Mouse (Mus musculus): ENCODE measurements at regions not wholly inside any gene's neighbourhood (a gene's known extent, or its start where the extent isn't known, plus 50 kb on each side); places are given as distances from the start of the nearest gene placed in this dataset.

DNA sequence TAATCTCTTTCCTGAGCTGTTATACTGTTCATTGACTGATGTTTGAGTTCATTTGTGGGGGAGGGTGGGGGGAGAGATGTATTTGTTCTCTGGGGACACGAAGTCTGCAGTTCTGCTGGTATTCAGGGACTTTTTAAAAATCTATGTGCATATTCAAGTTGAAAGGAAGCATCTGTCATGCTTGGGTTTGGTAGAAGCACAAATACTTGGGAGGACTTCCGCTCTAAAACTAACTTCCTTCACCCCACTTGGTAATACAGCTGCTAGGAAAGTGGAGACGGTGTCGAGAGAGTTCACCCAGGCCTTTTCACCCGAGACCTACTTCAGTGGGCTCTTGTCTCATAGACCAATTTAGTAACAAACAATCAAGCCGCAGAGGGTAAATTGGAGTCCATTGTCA is 228.1 kb downstream of the Tmsb4x start:
- TF ChIP-seq CTCF (IDR thresholded peaks at IDR 0.05), result no peak
- no peak for TF ChIP-seq EP300 (IDR thresholded peaks at IDR 0.05)
- Histone ChIP-seq H3K27me3 (replicated peaks; ENCODE audit: insufficient read depth, low read length) (no peaks in the 10 kb centered on the region; the same call in 1 of the 2 replicates), H3K27ac (ENCODE audit: low read length) (no peak overlapping the region), H3K4me3 (ENCODE audit: low read depth, low read length) (no peak overlapping the region), H3K36me3 (ENCODE audit: insufficient read depth, low read length) (no peaks in the 10 kb centered on the region), H3K9me3 (ENCODE audit: low read length) (no peaks in the 10 kb centered on the region), H3K4me2 (replicated peaks; ENCODE audit: low read depth, low read length) (no peak overlapping the region), H3K9ac (replicated peaks; ENCODE audit: low read depth) (no peak overlapping the region), H3K4me1 (ENCODE audit: insufficient read depth, low read depth, low read length) (no peaks in the 10 kb centered on the region)
- ATAC-seq, result no peak
- 45% methylated on average over 6 of the region's 6 CpGs for WGBS
- DNase-seq (ENCODE audit: low spot score), result no peak

DNA sequence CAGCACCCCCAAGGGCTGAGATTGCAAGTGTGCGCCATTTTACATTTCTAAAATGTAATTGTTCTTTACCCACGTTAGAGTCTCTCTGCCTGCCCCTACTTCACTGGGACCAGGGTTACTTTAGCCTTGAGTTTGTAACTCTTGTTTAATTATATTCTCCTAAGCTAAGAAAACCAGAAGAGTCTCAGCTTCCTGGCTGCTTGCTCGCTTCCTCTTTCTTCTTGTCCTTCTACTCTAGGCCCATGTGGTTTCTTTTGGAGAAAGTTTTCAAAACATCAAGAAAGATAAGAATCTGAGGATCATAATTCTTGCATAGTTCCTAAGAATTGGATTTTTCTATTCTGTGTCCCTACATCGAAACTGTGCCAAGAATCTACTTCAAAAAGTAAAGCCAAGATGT is 228.6 kb downstream of the Tmsb4x start:
- no peak overlapping the region for H3K9ac ChIP-seq (replicated peaks; ENCODE audit: low read depth)
- no peaks in the 10 kb centered on the region for H3K4me1 ChIP-seq (ENCODE audit: insufficient read depth, low read depth, low read length)
- H3K36me3 ChIP-seq (ENCODE audit: insufficient read depth, low read length), result no peaks in the 10 kb centered on the region
- DNase-seq (ENCODE audit: low spot score) (no peak), ATAC-seq (no peak)
- H3K4me2 ChIP-seq (replicated peaks; ENCODE audit: low read depth, low read length), result no peak overlapping the region
- no peak for TF ChIP-seq EP300 (IDR thresholded peaks at IDR 0.05)
- no peak for TF ChIP-seq CTCF (IDR thresholded peaks at IDR 0.05)
- no peaks in the 10 kb centered on the region for H3K9me3 ChIP-seq (ENCODE audit: low read length)
- no peak overlapping the region for H3K4me3 ChIP-seq (ENCODE audit: low read depth, low read length)
- H3K27ac ChIP-seq (ENCODE audit: low read length), result no peak overlapping the region
- H3K27me3 ChIP-seq (replicated peaks; ENCODE audit: insufficient read depth, low read length), result no peaks in the 10 kb centered on the region; the same call in 1 of the 2 replicates
- WGBS, result 53% methylated on average over 4 of the region's 4 CpGs

DNA sequence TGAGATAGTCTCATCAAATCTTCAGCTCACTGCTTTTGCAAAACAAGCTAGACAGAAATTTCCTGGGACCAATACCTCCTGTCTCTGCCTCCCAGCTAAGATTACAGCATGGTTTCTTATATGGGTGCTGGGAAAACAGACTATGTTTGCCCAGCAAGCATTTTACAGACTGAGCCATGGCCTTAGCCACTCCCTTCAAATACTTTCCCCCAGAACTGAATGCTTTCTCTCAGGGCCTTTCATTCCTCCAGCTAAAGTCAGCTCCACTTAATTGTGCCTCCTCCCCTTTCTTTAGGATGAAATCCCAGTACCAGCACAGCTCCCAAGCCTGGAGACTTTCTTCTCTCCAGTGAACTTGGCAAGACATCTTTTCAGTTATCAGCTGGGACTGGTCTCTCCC is 232.1 kb downstream of the Tmsb4x start:
- Histone ChIP-seq H3K4me3 (ENCODE audit: low read depth, low read length) (no peak overlapping the region), H3K4me2 (replicated peaks; ENCODE audit: low read depth, low read length) (no peak overlapping the region), H3K36me3 (ENCODE audit: insufficient read depth, low read length) (no peaks in the 10 kb centered on the region), H3K27me3 (replicated peaks; ENCODE audit: insufficient read depth, low read length) (no peaks in the 10 kb centered on the region; the same call in 1 of the 2 replicates), H3K27ac (ENCODE audit: low read length) (no peak overlapping the region), H3K4me1 (ENCODE audit: insufficient read depth, low read depth, low read length) (no peaks in the 10 kb centered on the region), H3K9me3 (ENCODE audit: low read length) (no peaks in the 10 kb centered on the region), H3K9ac (replicated peaks; ENCODE audit: low read depth) (no peak overlapping the region)
- no peak for TF ChIP-seq CTCF (IDR thresholded peaks at IDR 0.05)
- 0 out of 2 replicates have a peak, but pooled peaks have one; percentile 9 for TF ChIP-seq EP300 (IDR thresholded peaks at IDR 0.05)
- ATAC-seq, result peak; percentile 40; the same call in 1 of the 2 replicates
- peak; percentile 9 for DNase-seq (ENCODE audit: low spot score)

DNA sequence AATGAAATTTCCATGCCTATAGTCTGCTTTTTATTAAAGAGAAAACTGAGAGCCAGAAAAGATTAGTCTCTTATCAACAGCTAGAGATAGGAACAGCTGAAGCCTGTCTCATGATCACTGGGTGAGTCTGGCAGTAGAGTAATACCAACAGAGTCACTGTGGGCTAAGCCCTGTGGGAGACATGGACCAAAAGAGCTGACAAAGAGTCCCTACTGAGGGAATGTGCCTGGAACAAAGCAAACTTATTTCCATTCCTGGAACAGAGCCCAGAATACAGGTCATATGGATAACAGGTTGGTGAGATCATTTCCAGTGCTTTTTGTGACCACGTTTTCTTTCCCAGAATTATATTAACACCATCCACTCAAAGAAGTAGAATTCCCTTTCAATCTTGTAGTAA is 237.4 kb downstream of the Tmsb4x start:
- no peaks in the 10 kb centered on the region for H3K9me3 ChIP-seq (ENCODE audit: low read length)
- 18% methylated on average over 1 of the region's 1 CpGs for WGBS
- no peaks in the 10 kb centered on the region for H3K27me3 ChIP-seq (replicated peaks; ENCODE audit: insufficient read depth, low read length)
- TF ChIP-seq CTCF (IDR thresholded peaks at IDR 0.05) (no peak), EP300 (IDR thresholded peaks at IDR 0.05) (peak; percentile 49; the same call in 1 of the 2 replicates)
- DNase-seq (ENCODE audit: low spot score) (peak; percentile 60), ATAC-seq (peak; percentile 73)
- H3K9ac ChIP-seq (replicated peaks; ENCODE audit: low read depth), result no peak overlapping the region
- H3K4me1 ChIP-seq (ENCODE audit: insufficient read depth, low read depth, low read length), result no peaks in the 10 kb centered on the region
- H3K4me3 ChIP-seq (ENCODE audit: low read depth, low read length), result no peak overlapping the region
- H3K36me3 ChIP-seq (ENCODE audit: insufficient read depth, low read length), result no peaks in the 10 kb centered on the region
- H3K27ac ChIP-seq (ENCODE audit: low read length), result no peak overlapping the region
- no peak overlapping the region for H3K4me2 ChIP-seq (replicated peaks; ENCODE audit: low read depth, low read length)

DNA sequence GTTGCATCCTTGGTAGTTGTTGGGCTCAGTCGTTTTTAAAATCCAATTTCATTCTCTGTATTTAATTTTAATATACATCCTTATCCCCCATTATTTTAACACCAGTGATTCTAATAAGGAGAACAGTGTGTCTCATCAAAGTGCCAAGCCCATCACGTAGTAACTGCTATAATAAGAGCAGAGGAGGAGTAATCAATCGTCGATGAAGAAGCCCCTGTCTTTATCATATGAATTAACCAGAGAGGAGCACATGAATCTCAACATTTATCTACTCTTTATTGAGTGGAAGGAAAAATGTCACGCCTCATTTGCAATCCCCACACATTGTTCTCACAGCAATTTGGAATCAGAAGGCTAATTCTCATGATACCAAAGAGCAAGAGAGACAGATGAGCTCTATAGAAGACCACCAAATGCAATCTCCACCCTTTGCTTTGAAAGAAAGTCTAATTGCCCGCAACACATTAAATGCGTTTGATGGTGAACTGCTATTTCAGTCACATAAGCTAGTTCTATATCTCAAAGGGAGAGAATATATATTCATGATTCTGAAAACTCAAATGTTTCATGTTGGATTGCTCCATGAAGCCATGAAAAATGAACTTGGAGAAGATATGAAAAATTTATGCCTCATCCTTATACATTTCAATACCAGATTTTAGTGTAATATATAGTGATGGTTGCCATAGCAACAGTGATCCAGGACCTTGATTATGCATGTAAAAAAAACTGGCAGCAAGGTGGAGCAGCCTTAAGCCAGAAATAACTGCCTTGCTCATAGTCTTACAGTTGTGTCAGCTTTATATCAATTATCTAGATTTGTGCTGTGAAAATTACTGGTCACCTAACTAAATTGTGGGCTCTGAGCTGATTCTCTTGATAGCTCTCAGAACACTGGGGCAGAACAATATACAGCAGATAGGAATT is 244.2 kb downstream of the Tmsb4x start:
- no peak for DNase-seq (ENCODE audit: low spot score)
- Histone ChIP-seq H3K27me3 (replicated peaks; ENCODE audit: insufficient read depth, low read length) (no peaks in the 10 kb centered on the region; the same call in 1 of the 2 replicates), H3K9ac (replicated peaks; ENCODE audit: low read depth) (no peak overlapping the region), H3K4me3 (ENCODE audit: low read depth, low read length) (no peak overlapping the region), H3K9me3 (ENCODE audit: low read length) (no peaks in the 10 kb centered on the region), H3K4me2 (replicated peaks; ENCODE audit: low read depth, low read length) (no peak overlapping the region), H3K36me3 (ENCODE audit: insufficient read depth, low read length) (no peaks in the 10 kb centered on the region), H3K4me1 (ENCODE audit: insufficient read depth, low read depth, low read length) (no peaks in the 10 kb centered on the region), H3K27ac (ENCODE audit: low read length) (no peak overlapping the region)
- TF ChIP-seq EP300 (IDR thresholded peaks at IDR 0.05) (no peak), CTCF (IDR thresholded peaks at IDR 0.05) (no peak)
- ATAC-seq, result no peak
- WGBS, result 77% methylated on average over 7 of the region's 7 CpGs

DNA sequence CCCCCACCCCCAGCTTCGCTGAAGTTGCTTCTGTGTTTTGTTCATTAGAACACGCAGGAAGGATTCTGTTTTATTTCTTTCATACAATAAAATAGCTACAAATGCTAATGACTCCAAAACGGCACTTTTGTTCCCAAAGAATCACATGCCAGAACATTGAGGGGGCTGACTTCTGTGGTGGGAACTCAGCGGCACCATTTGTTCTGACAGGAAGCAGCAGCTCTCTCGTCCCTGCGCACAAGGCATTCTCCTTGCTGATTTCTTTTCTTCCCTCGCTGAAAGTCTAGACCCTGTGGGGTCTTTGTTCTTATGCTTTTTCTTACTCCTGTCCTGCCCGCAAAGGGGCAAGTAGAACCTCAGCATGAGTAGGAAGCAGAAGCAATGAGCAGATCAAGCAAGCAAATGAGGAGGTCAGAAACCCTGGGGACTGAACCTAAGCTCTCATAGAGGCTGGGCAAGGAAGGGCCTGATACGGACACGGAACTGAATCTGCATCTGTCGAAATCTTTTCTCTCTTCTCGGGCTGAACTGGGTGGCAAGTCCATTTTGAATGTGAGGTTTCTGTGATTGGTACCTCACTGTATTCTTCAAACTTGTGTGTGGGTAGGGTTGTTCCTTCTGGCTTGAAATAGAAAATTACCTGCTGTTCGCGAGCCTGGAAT is 256.5 kb downstream of the Tmsb4x start:
- Histone ChIP-seq H3K27ac (ENCODE audit: low read length) (no peak overlapping the region), H3K4me3 (ENCODE audit: low read depth, low read length) (no peak overlapping the region), H3K9ac (replicated peaks; ENCODE audit: low read depth) (no peak overlapping the region), H3K4me1 (ENCODE audit: insufficient read depth, low read depth, low read length) (no peaks in the 10 kb centered on the region), H3K27me3 (replicated peaks; ENCODE audit: insufficient read depth, low read length) (no peaks in the 10 kb centered on the region), H3K4me2 (replicated peaks; ENCODE audit: low read depth, low read length) (0 out of 2 replicates have a peak overlapping the region, but pooled peaks have one; percentile 8), H3K9me3 (ENCODE audit: low read length) (no peaks in the 10 kb centered on the region), H3K36me3 (ENCODE audit: insufficient read depth, low read length) (no peaks in the 10 kb centered on the region)
- ATAC-seq (no peak), DNase-seq (ENCODE audit: low spot score) (no peak)
- TF ChIP-seq EP300 (IDR thresholded peaks at IDR 0.05), result no peak
- no peak for TF ChIP-seq CTCF (IDR thresholded peaks at IDR 0.05)
- WGBS, result 55% methylated on average over 14 of the region's 14 CpGs
